Mouse (Mus musculus) embryonic fibroblast, embryonic 13.5 days (primary cell): ENCODE data around the gene Mfap5. TPM values are rescaled to one million over a fixed set of nuclear protein-coding genes. Genes with fewer than 3 reads are reported as not detected.
"Not testable (repeated sequence)": the region's sequence is repeated elsewhere in the genome, so short reads cannot be mapped to it uniquely, and the experiment has no call there.

Experiments
- H3K27ac ChIP-seq: 2 replicates; pipeline ENCODE4 v1.5.1; 2012; ENCODE audit warnings: low read length, control low read depth, inconsistent platforms; ENCODE audit not compliant: insufficient read depth
- H3K4me1 ChIP-seq: 2 replicates; pipeline ENCODE4 v1.6.1; 2011; ENCODE audit warnings: low read length; ENCODE audit not compliant: control insufficient read depth, insufficient read depth
- H3K4me3 ChIP-seq: 2 replicates; pipeline ENCODE4 v1.5.1; 2011; ENCODE audit warnings: mild to moderate bottlenecking, control low read depth, low read length; ENCODE audit not compliant: insufficient read depth
- CTCF ChIP-seq: IDR thresholded peaks from 2 replicates; pipeline ENCODE4 v1.5.1; 2011; ENCODE audit warnings: mild to moderate bottlenecking, control low read depth, low read length, moderate library complexity, borderline replicate concordance; ENCODE audit not compliant: insufficient read depth
- POLR2A ChIP-seq: IDR thresholded peaks from 2 replicates; pipeline ENCODE4 v1.6.1; 2011; ENCODE audit warnings: low read depth, mild to moderate bottlenecking, control low read depth, low read length, moderate library complexity
- polyA plus RNA-seq: library from polyadenylated mRNA; stranded (reverse); fragments of >200 nt; gene quantifications from 2 replicates; pipeline ENCODE4 v1.2.4, GENCODE M21; 2011; ENCODE audit warnings: low read depth; ENCODE audit not compliant: missing spikeins, insufficient read length

The Mfap5 gene
- polyA plus RNA-seq, 1 experiment = 66.5 TPM

DNA sequence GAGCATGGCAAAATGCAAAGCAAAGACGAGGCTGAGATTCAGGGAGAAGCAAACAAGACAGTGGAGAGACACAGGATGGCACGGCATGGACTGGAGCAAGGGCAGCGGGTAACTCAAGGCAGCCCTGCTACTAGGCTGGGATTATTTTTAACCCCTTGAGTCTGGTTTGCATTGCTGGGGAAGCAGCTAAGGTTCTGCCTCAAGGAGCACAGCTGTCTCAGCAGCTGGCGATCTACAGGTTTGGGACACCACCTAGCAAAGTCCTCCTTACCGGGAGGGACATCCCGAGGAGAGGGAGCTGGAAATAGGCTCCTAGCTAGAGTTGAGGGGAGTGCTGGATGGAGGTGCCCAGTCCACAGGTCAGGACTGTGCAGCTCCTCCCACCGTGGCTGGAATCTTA, 49.6 kb downstream of the Mfap5 start:
- H3K27ac ChIP-seq = no peak overlapping the region
- H3K4me1 ChIP-seq = 0 out of 2 replicates have a peak, but pooled peaks cover 3% of the 10 kb centered on the region
- no peak overlapping the region for H3K4me3 ChIP-seq
- no peak for TF ChIP-seq POLR2A
- no peak for TF ChIP-seq CTCF

DNA sequence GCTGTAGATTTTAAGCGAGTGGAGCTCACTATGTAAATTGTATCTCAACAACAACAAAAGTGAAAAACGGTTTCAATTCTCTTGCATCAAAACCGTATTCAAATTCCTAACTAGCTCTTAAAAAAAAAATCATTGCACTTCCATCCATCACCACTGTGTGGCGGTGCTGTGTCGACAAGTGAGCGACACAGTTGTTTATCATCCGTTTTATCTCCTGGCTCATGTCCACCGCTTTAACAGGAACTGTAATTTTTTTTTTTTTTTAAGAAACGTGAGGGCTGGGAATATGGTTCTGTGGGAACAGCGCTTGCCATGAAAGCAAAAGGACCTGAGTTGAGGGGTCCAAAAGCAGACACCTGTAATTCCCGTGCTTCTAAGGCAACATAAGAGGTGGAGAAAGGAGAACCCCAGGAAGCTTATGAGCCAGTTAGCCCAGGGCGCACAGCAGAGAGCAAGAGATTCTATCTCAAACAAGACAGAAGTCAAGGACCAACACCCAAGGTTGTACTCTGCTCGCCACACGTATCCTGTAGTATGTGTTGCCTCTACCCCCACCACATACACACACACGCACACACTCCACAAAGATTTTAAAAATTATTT, 51.4 kb downstream of the Mfap5 start:
- TF ChIP-seq POLR2A (no peak), CTCF (peak; percentile 42; the same call in 1 of the 2 replicates)
- Histone ChIP-seq H3K27ac (no peak overlapping the region), H3K4me1 (0 out of 2 replicates have a peak, but pooled peaks cover 3% of the 10 kb centered on the region), H3K4me3 (no peak overlapping the region)

DNA sequence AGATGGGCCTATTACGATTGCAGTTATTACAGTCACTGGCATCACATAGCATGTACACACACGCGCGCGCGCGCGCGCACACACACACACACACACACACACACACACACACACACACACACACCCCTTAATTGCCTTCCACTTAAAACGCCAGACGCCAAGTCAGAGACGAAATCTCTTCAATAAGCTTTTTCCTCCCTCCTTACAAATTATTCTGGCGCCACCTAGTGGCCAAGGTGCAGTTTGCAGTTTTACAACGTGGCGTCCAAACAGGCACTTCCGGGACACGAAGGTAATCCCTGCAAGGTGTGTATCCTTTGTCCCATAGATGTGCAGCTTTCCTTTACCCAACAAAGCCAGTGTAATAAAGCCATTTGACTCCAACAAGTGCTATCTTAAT, 54.8 kb downstream of the Mfap5 start:
- Histone ChIP-seq H3K4me3 (no peak overlapping the region), H3K27ac (no peak overlapping the region)
- TF ChIP-seq POLR2A (no peak), CTCF (peak; percentile 48; the same call in 1 of the 2 replicates)

DNA sequence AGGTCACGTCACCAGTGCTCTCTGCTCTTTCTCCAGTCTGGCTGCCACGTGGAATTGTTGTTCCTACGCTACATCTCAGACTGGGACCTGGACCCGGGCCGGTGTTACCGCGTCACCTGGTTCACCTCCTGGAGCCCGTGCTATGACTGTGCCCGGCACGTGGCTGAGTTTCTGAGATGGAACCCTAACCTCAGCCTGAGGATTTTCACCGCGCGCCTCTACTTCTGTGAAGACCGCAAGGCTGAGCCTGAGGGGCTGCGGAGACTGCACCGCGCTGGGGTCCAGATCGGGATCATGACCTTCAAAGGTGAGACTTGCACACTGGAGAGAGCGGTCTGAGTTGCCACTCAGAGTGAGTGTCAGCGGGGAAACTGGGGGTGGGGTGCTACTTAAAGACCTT, 55.4 kb downstream of the Mfap5 start:
- no peaks in the 10 kb centered on the region for H3K4me1 ChIP-seq
- no peak overlapping the region for H3K4me3 ChIP-seq
- TF ChIP-seq POLR2A (no peak), CTCF (no peak)
- H3K27ac ChIP-seq = no peak overlapping the region

More for the DNA sequence above, 54.8 kb downstream of the Mfap5 start:
- H3K4me1 ChIP-seq = no peaks in the 10 kb centered on the region

DNA sequence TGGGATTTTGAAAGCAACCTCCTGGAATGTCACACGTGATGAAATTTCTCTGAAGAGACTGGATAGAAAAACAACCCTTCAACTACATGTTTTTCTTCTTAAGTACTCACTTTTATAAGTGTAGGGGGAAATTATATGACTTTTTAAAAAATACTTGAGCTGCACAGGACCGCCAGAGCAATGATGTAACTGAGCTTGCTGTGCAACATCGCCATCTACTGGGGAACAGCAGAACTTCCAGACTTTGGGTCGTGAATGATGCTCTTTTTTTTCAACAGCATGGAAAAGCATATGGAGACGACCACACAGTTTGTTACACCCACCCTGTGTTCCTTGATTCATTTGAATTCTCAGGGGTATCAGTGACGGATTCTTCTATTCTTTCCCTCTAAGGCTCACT, 56.8 kb downstream of the Mfap5 start:
- no peaks in the 10 kb centered on the region for H3K4me1 ChIP-seq
- TF ChIP-seq POLR2A (no peak), CTCF (peak; percentile 79; the same call in 1 of the 2 replicates)
- H3K27ac ChIP-seq = no peak overlapping the region
- H3K4me3 ChIP-seq = no peak overlapping the region

- Histone ChIP-seq H3K4me1 (no peaks in the 10 kb centered on the region), H3K27ac (no peak overlapping the region), H3K4me3 (no peak overlapping the region)
- TF ChIP-seq CTCF = no peak
- no peak for TF ChIP-seq POLR2A
Measured at GRCm38 (mm10) chr6:122565070-122565784, 59.6 kb downstream of the Mfap5 start.

DNA sequence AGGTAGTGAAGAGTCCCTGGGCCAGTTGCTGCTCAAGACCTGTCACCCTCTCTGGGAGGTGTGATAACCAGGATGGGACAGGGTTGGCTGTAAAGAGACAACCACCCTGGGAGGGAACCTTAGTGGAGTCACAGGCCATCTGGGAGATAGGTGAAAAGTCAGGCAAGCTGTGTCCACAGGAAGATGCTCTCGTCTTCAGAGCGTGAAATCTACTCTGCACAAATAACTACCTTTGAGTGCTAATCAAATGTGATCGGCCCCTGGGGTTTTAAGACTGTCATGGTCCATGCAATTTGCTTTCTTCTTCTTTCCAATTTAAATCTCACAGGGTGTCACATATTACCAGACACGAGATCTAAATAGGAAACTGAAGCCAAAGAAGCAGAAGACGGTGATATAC, 63.5 kb downstream of the Mfap5 start:
- TF ChIP-seq CTCF = no peak
- no peak for TF ChIP-seq POLR2A
- Histone ChIP-seq H3K4me1 (peaks cover 5% of the 10 kb centered on the region), H3K4me3 (no peak overlapping the region), H3K27ac (no peak overlapping the region)

DNA sequence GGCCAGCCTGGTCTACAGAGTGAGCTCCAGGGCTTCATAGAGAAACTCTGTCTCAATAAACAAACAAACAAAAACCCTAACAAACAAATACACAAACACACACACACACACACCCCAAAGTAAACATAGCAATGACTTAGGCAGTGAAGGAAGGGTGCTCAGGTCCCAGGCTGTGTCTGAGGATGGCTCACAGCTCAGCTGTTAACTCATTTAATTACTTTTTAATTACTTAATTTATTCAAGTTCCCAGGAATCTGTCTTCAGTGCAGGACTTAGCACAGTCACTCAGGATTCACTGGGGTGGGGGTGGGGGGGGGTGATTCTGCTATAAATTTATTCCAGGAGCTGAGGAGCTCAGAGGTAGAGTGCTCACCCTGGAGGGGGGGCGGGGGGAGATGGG, 64.1 kb downstream of the Mfap5 start:
- TF ChIP-seq CTCF (no peak), POLR2A (no peak)
- no peak overlapping the region for H3K27ac ChIP-seq

GRCm38 (mm10) chr6:122570695-122571616, 65.3 kb downstream of the Mfap5 start:
- Histone ChIP-seq H3K27ac (peak overlapping the region; percentile 8; the same call in 1 of the 2 replicates), H3K4me1 (peaks cover 5% of the 10 kb centered on the region), H3K4me3 (no peak overlapping the region)
- TF ChIP-seq CTCF (no peak), POLR2A (no peak)

More for the DNA sequence above, 64.1 kb downstream of the Mfap5 start:
- peaks cover 5% of the 10 kb centered on the region for H3K4me1 ChIP-seq
- H3K4me3 ChIP-seq = no peak overlapping the region

DNA sequence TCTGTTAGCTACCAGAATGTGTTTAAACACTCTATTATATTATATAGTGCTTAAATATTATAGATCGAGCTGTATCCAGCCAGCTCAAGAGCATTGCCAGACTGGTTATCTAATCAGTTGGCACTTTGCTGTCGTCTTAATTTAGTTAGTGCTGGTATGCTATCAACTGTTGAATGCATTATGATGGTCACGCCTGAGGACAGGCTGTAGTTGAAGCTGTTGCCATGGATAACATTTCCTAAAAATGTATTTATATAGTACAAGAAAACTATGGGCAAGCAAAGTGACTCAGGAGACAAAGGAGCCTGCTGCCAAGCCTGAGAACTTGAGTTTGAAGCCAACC, 65.9 kb downstream of the Mfap5 start:
- H3K27ac ChIP-seq = no peak overlapping the region
- no peak overlapping the region for H3K4me3 ChIP-seq
- H3K4me1 ChIP-seq = peaks cover 5% of the 10 kb centered on the region
- TF ChIP-seq POLR2A = no peak

DNA sequence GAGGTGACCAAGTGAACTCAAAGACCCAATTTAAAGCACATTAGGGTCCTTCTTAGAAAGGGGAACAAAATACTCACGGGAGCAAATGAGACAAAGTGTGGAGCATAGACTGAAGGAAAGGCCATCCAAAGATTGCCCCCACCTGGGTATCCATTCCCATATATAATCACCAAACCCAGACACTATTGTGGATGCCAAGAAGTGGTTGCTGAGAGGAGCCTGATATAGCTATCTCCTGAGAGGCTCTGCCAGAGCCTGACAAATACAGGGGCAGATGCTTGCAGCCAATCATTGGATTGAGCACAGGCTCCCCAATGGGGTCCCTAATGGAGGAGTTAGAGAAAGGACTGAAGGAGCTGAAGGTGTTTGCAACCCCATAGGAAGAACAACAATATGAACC, 69.4 kb downstream of the Mfap5 start:
- not testable (repeated sequence) for H3K27ac ChIP-seq, H3K4me3 ChIP-seq, H3K4me1 ChIP-seq
